Mouse (Mus musculus) gastrocnemius, postnatal 14 days (tissue): ENCODE measurements around the gene H2al1c. TPM values are rescaled to one million over a fixed set of nuclear protein-coding genes. Genes with fewer than 3 reads are reported as not detected.

Experiments
- total RNA-seq, 2 experiments: library from RNA; stranded (reverse); gene quantifications; 2 replicates each; pipeline ENCODE4 v1.2.3; 2021

Gene H2al1c
- total RNA-seq, 2 experiments from 2014 or later, result not detected

Other genes starting within 250 kb of the H2al1c start
- not detected for gene H2al1a, start 6.4 kb upstream of the H2al1c start, total RNA-seq
- not detected for gene H2al1b, start 3.2 kb upstream of the H2al1c start, total RNA-seq
- gene H2al1d, start 3.2 kb downstream of the H2al1c start, total RNA-seq, result not detected
- gene H2al1e, start 6.3 kb downstream of the H2al1c start, total RNA-seq, result not detected
- not detected for gene H2al1f, start 9.5 kb downstream of the H2al1c start, total RNA-seq
- gene H2al1g, start 12.6 kb downstream of the H2al1c start, total RNA-seq, result not detected
- gene H2al1h, start 15.8 kb downstream of the H2al1c start, total RNA-seq, result not detected
- gene H2al1i, start 19.0 kb downstream of the H2al1c start, total RNA-seq, result not detected
- gene H2al1j, start 22.2 kb downstream of the H2al1c start, total RNA-seq, result not detected